Mouse (Mus musculus) lung, embryonic 14.5 days (tissue): ENCODE measurements around the gene Serpina12. TPM values are rescaled to one million over a fixed set of nuclear protein-coding genes. Genes with fewer than 3 reads are reported as not detected.
A peak's percentile ranks its signal among the peaks of the same experiment; 100 is the strongest.

Experiments used
- ATAC-seq: fragments of 200-750 bp; cut with Nextera tagmentation; 2 replicates; pipeline ENCODE4 v1.8.0; 2017; ENCODE audit warnings: mild to moderate bottlenecking, moderate TSS enrichment, moderate library complexity; ENCODE audit not compliant: insufficient read depth
- DNase-seq: peaks from one replicate; pipeline ENCODE4 v3.0.0-alpha.2; 2015
- H3K27ac ChIP-seq: fragments of 300-500 bp; sonication (generic); 2 replicates; pipeline ENCODE4 v1.5.1; 2014; ENCODE audit warnings: low read depth, mild to moderate bottlenecking, moderate library complexity
- H3K27me3 ChIP-seq: fragments of 300-500 bp; sonication (generic); 2 replicates; pipeline ENCODE4 v1.6.1; 2014; ENCODE audit warnings: low read length, control low read depth; ENCODE audit not compliant: insufficient read depth
- H3K36me3 ChIP-seq: fragments of 300-500 bp; sonication (generic); 2 replicates; pipeline ENCODE4 v1.6.1; 2014; ENCODE audit warnings: control low read depth; ENCODE audit not compliant: insufficient read depth
- H3K4me1 ChIP-seq: fragments of 300-500 bp; sonication (generic); 2 replicates; pipeline ENCODE4 v1.6.1; 2014; ENCODE audit warnings: antibody characterized with exemption, control low read depth; ENCODE audit not compliant: insufficient read depth
- H3K4me2 ChIP-seq: fragments of 300-500 bp; sonication (generic); 2 replicates; pipeline ENCODE4 v1.6.1; 2014; ENCODE audit warnings: mild to moderate bottlenecking
- H3K4me3 ChIP-seq: fragments of 300-500 bp; sonication (generic); 2 replicates; pipeline ENCODE4 v1.5.1; 2014; ENCODE audit warnings: low read depth, low read length
- H3K9ac ChIP-seq: fragments of 300-500 bp; sonication (generic); 2 replicates; pipeline ENCODE4 v1.6.1; 2014
- H3K9me3 ChIP-seq: fragments of 300-500 bp; sonication (generic); 2 replicates; pipeline ENCODE4 v1.6.1; 2016; ENCODE audit warnings: low read depth, low read length, control low read depth
- CTCF ChIP-seq: IDR thresholded peaks from 2 replicates; pipeline ENCODE4 v1.5.1; 2016; ENCODE audit warnings: antibody characterized with exemption, low read depth
- WGBS: fragments of 180-500 bp; shearing (Covaris S2); extraction: QIAGEN DNeasy Blood & Tissue Kit; methylation state at CpG from one replicate; pipeline ENCODE4 v1.1.7; 2014; 5-methylcytosine and 5-hydroxymethylcytosine counted together
- polyA plus RNA-seq: library from polyadenylated mRNA; unstranded; fragments of >200 nt; fragmentation: Nextera tagmentation; extraction: Ambion mirVana; gene quantifications from 2 replicates; pipeline ENCODE4 v1.2.1, GENCODE M21; 2014

The Serpina12 gene
- polyA plus RNA-seq, 1 experiment from 2014 or later, result not detected

GRCm38 (mm10) chr12:104064996-104065395 lies 20.8 kb upstream of the Serpina12 start:
- 72% methylated on average over 4 of the region's 4 CpGs for WGBS
- no peak overlapping the region for H3K4me3 ChIP-seq
- no peaks in the 10 kb centered on the region for H3K4me1 ChIP-seq
- H3K36me3 ChIP-seq, result no peaks in the 10 kb centered on the region
- no peaks in the 10 kb centered on the region for H3K27me3 ChIP-seq
- H3K9ac ChIP-seq, result no peak overlapping the region
- no peak for DNase-seq
- H3K4me2 ChIP-seq, result no peak overlapping the region
- no peak for ATAC-seq
- no peak for TF ChIP-seq CTCF
- no peaks in the 10 kb centered on the region for H3K9me3 ChIP-seq
- no peak overlapping the region for H3K27ac ChIP-seq

DNA sequence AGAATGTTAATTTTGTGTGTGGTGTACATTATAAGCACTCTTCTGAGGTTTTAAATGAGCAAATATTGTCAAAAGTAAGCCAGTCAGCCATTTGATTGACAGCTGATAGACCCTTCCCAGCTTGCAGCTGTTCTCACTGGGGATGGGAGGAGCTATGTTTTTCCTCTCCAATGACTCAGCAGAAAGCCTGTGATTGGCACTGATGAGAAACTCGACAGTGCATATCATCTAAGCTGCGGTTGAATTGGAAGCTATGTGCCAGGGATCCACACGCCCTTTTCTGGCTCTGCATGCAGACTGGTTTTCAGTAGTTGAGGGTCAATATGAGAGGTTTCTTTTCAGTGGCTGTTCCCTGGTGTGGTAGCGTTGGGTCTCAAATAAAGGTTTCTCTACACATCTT lies 20.3 kb upstream of the Serpina12 start:
- no peak overlapping the region for H3K27ac ChIP-seq
- H3K9ac ChIP-seq, result no peak overlapping the region
- 64% methylated on average over 4 of the region's 4 CpGs for WGBS
- ATAC-seq, result no peak
- no peak overlapping the region for H3K4me3 ChIP-seq
- no peaks in the 10 kb centered on the region for H3K36me3 ChIP-seq
- no peaks in the 10 kb centered on the region for H3K4me1 ChIP-seq
- no peak for DNase-seq
- H3K27me3 ChIP-seq, result no peaks in the 10 kb centered on the region
- H3K9me3 ChIP-seq, result no peaks in the 10 kb centered on the region
- TF ChIP-seq CTCF, result no peak
- H3K4me2 ChIP-seq, result no peak overlapping the region

DNA sequence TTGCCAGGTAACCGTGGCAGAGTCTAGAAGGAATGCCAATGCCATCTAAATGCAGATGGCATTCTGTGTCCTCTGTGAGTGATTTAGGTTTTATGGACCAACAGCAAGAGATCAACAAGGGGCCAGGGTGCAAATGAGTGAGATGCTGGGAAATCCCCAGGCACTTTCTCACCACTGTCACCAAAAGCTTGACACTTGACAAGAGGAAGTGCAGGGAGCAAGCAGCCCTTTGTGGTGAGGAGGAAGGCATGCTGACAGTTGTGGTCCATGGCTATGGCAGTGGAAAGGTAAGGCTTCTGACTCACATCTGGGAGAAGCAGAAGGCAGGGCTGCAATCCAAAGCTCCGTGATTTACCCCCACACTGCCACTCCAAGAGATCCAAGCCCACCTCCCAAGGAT lies 17.6 kb upstream of the Serpina12 start:
- ATAC-seq, result no peak
- Histone ChIP-seq H3K27me3 (no peaks in the 10 kb centered on the region), H3K36me3 (no peaks in the 10 kb centered on the region), H3K27ac (no peak overlapping the region), H3K4me1 (no peaks in the 10 kb centered on the region), H3K4me3 (no peak overlapping the region), H3K9ac (no peak overlapping the region), H3K4me2 (no peak overlapping the region), H3K9me3 (no peaks in the 10 kb centered on the region)
- no peak for TF ChIP-seq CTCF
- 43% methylated on average over 2 of the region's 2 CpGs for WGBS
- no peak for DNase-seq

DNA sequence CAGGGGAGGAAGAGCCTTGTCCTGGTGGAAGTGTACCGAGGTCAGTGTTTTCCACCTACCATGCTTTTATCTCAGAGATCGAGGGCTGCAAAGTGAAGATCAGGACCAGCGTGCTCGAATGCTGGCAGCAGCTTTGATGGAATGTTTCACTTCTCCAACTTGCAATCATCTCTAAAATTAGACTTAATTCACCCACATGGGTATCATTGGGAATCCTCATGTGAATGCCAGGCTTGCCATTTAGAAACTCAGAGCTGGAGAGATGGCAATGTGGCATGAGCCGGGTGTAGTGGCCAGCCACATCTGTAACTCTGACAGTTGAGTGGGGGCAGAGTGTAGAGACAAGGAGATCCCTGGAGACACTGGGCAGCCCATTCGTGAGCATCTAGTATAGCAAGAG lies 15.9 kb upstream of the Serpina12 start:
- Histone ChIP-seq H3K27ac (no peak overlapping the region), H3K4me3 (no peak overlapping the region), H3K27me3 (no peaks in the 10 kb centered on the region), H3K4me1 (no peaks in the 10 kb centered on the region), H3K4me2 (no peak overlapping the region), H3K9ac (no peak overlapping the region), H3K9me3 (no peaks in the 10 kb centered on the region), H3K36me3 (no peaks in the 10 kb centered on the region)
- DNase-seq (no peak), ATAC-seq (no peak)
- TF ChIP-seq CTCF, result no peak
- 67% methylated on average over 6 of the region's 6 CpGs for WGBS

GRCm38 (mm10) chr12:104057531-104057930 lies 13.3 kb upstream of the Serpina12 start:
- H3K27ac ChIP-seq, result no peak overlapping the region
- no peak for TF ChIP-seq CTCF
- ATAC-seq (no peak; the same call in 1 of the 2 replicates), DNase-seq (no peak)
- H3K4me1 ChIP-seq, result no peaks in the 10 kb centered on the region
- no peak overlapping the region for H3K4me2 ChIP-seq
- H3K27me3 ChIP-seq, result no peaks in the 10 kb centered on the region
- H3K36me3 ChIP-seq, result no peaks in the 10 kb centered on the region
- H3K4me3 ChIP-seq, result no peak overlapping the region
- H3K9ac ChIP-seq, result no peak overlapping the region
- H3K9me3 ChIP-seq, result no peaks in the 10 kb centered on the region
- 78% methylated on average over 7 of the region's 7 CpGs for WGBS

- no peaks in the 10 kb centered on the region for H3K36me3 ChIP-seq
- DNase-seq, result peak; percentile 43
- no peak overlapping the region for H3K27ac ChIP-seq
- H3K4me1 ChIP-seq, result no peaks in the 10 kb centered on the region
- 19% methylated on average over 4 of the region's 4 CpGs for WGBS
- no peaks in the 10 kb centered on the region for H3K9me3 ChIP-seq
- no peaks in the 10 kb centered on the region for H3K27me3 ChIP-seq
- no peak overlapping the region for H3K9ac ChIP-seq
- no peak overlapping the region for H3K4me2 ChIP-seq
- ATAC-seq, result no peak
- no peak overlapping the region for H3K4me3 ChIP-seq
- TF ChIP-seq CTCF, result no peak
These were observed 12.8 kb upstream of the Serpina12 start for GRCm38 (mm10) chr12:104057050-104057449.

DNA sequence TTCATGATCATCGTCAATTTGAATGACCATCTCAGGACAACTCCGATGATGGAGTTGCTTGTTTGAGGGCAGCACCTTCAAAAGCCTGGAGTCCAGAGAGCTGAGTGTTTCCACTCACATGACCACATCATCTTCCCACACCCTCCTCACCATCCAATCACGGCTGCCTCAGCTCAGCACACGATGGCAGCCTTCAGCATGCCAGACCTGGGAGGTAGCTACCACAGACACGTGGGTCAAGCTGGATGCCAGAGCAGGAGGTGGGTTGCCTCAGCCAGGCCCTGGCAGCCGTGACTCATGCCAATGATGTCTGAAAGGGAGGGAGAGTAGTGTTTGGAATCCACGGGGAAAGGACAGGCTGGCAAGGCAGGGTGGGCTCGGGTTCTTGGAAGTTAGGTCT lies 11.5 kb upstream of the Serpina12 start:
- no peak for TF ChIP-seq CTCF
- H3K27me3 ChIP-seq, result no peaks in the 10 kb centered on the region
- no peaks in the 10 kb centered on the region for H3K36me3 ChIP-seq
- no peak overlapping the region for H3K4me3 ChIP-seq
- no peaks in the 10 kb centered on the region for H3K4me1 ChIP-seq
- no peak overlapping the region for H3K9ac ChIP-seq
- no peak overlapping the region for H3K27ac ChIP-seq
- no peaks in the 10 kb centered on the region for H3K9me3 ChIP-seq
- no peak for DNase-seq
- WGBS, result 74% methylated on average over 8 of the region's 8 CpGs
- no peak for ATAC-seq
- H3K4me2 ChIP-seq, result no peak overlapping the region

GRCm38 (mm10) chr12:104053995-104054394 lies 9.8 kb upstream of the Serpina12 start:
- H3K9ac ChIP-seq, result no peak overlapping the region
- no peaks in the 10 kb centered on the region for H3K36me3 ChIP-seq
- DNase-seq (peak; percentile 47), ATAC-seq (peak; percentile 66)
- H3K4me2 ChIP-seq, result no peak overlapping the region
- no peak overlapping the region for H3K4me3 ChIP-seq
- TF ChIP-seq CTCF, result no peak
- H3K27ac ChIP-seq, result no peak overlapping the region
- H3K27me3 ChIP-seq, result no peaks in the 10 kb centered on the region
- 33% methylated on average over 1 of the region's 1 CpGs for WGBS
- H3K4me1 ChIP-seq, result no peaks in the 10 kb centered on the region
- H3K9me3 ChIP-seq, result no peaks in the 10 kb centered on the region
